Mouse (Mus musculus) liver, adult 2 months (tissue): ENCODE measurements at regions not wholly inside any gene's neighbourhood (a gene's known extent, or its start where the extent isn't known, plus 50 kb on each side); places are given as distances from the start of the nearest gene placed in this dataset.

Experiments
- DNase-seq: peaks from one replicate; pipeline ENCODE4 v3.0.0-alpha.2; 2011; ENCODE audit warnings: low read depth, low spot score; ENCODE audit errors: extremely low read depth
- H3K27ac ChIP-seq: fragments of 200-500 bp; replicated peaks from 2 replicates; pipeline ENCODE4 v1.5.1; 2012; ENCODE audit warnings: low read depth, mild to moderate bottlenecking, control low read depth, inconsistent platforms, low read length; ENCODE audit not compliant: insufficient read depth
- H3K27me3 ChIP-seq: fragments of 200-500 bp; 2 replicates; pipeline ENCODE4 v1.6.1; 2012; ENCODE audit warnings: mild to moderate bottlenecking, moderate library complexity, low read length, inconsistent platforms; ENCODE audit not compliant: control insufficient read depth, insufficient read depth
- H3K36me3 ChIP-seq: fragments of 200-500 bp; 2 replicates; pipeline ENCODE4 v1.6.1; 2012; ENCODE audit warnings: low read length, inconsistent platforms; ENCODE audit not compliant: control insufficient read depth, insufficient read depth
- H3K4me1 ChIP-seq: fragments of 200-500 bp; 2 replicates; pipeline ENCODE4 v1.6.1; 2011; ENCODE audit warnings: low read length; ENCODE audit not compliant: control insufficient read depth, insufficient read depth
- H3K4me3 ChIP-seq: fragments of 200-500 bp; 2 replicates; pipeline ENCODE4 v1.5.1; 2011; ENCODE audit warnings: low read depth, mild to moderate bottlenecking, control low read depth, low read length, moderate library complexity; ENCODE audit not compliant: insufficient read depth
- H3K79me2 ChIP-seq: fragments of 200-500 bp; 2 replicates; pipeline ENCODE4 v1.6.1; 2012; ENCODE audit warnings: inconsistent platforms, mild to moderate bottlenecking, low read length, moderate library complexity; ENCODE audit not compliant: control insufficient read depth, insufficient read depth
- H3K9ac ChIP-seq: fragments of 200-500 bp; 2 replicates; pipeline ENCODE4 v1.6.1; 2012; ENCODE audit warnings: low read depth, mild to moderate bottlenecking, control low read depth, inconsistent platforms, low read length
- CTCF ChIP-seq: fragments of 200-500 bp; IDR thresholded peaks from 2 replicates; pipeline ENCODE4 v1.5.1; 2011; ENCODE audit warnings: low read depth, low read length, control low read depth
- POLR2A ChIP-seq: fragments of 200-500 bp; IDR thresholded peaks from 2 replicates; pipeline ENCODE4 v1.6.1; 2011; ENCODE audit warnings: low read length, control low read depth; ENCODE audit not compliant: insufficient read depth; ENCODE audit errors: extremely low read depth
- WGBS: fragments of 180-500 bp; shearing (Covaris S2); methylation state at CpG from one replicate; pipeline ENCODE4 v1.1.7; 2018; 5-methylcytosine and 5-hydroxymethylcytosine counted together

- no peak for DNase-seq
- no peak overlapping the region for H3K27ac ChIP-seq
- no peaks in the 10 kb centered on the region for H3K79me2 ChIP-seq
- no peak overlapping the region for H3K9ac ChIP-seq
- H3K36me3 ChIP-seq = no peaks in the 10 kb centered on the region
- TF ChIP-seq CTCF (no peak), POLR2A (no peak)
- H3K4me3 ChIP-seq = no peak overlapping the region
- no peaks in the 10 kb centered on the region for H3K27me3 ChIP-seq
- H3K4me1 ChIP-seq = no peaks in the 10 kb centered on the region
- WGBS = 72% methylated on average over 7 of the region's 7 CpGs
Measured at GRCm38 (mm10) chr4:131461728-131462127, 376.4 kb downstream of the Ptpru start.

- 67% methylated on average over 6 of the region's 6 CpGs for WGBS
- H3K4me1 ChIP-seq = no peaks in the 10 kb centered on the region
- H3K4me3 ChIP-seq = no peak overlapping the region
Measured at GRCm38 (mm10) chr4:131475023-131475422, 363.1 kb downstream of the Ptpru start.

GRCm38 (mm10) chr4:131478923-131479322, 359.2 kb downstream of the Ptpru start:
- TF ChIP-seq CTCF (no peak), POLR2A (no peak)
- DNase-seq = no peak
- no peaks in the 10 kb centered on the region for H3K36me3 ChIP-seq
- WGBS = 65% methylated on average over 9 of the region's 9 CpGs
- H3K27ac ChIP-seq = no peak overlapping the region
- no peak overlapping the region for H3K4me3 ChIP-seq
- no peaks in the 10 kb centered on the region for H3K4me1 ChIP-seq
- no peak overlapping the region for H3K9ac ChIP-seq
- H3K79me2 ChIP-seq = no peaks in the 10 kb centered on the region
- no peaks in the 10 kb centered on the region for H3K27me3 ChIP-seq

More at GRCm38 (mm10) chr4:131475023-131475422, 363.1 kb downstream of the Ptpru start:
- no peak for DNase-seq
- H3K9ac ChIP-seq = no peak overlapping the region
- H3K27ac ChIP-seq = no peak overlapping the region
- no peaks in the 10 kb centered on the region for H3K36me3 ChIP-seq
- TF ChIP-seq CTCF = no peak
- no peaks in the 10 kb centered on the region for H3K27me3 ChIP-seq
- H3K79me2 ChIP-seq = no peaks in the 10 kb centered on the region

GRCm38 (mm10) chr4:131483958-131484605, 354.0 kb downstream of the Ptpru start:
- no peaks in the 10 kb centered on the region for H3K27me3 ChIP-seq
- no peak overlapping the region for H3K27ac ChIP-seq
- no peaks in the 10 kb centered on the region for H3K36me3 ChIP-seq
- H3K4me1 ChIP-seq = no peaks in the 10 kb centered on the region
- H3K4me3 ChIP-seq = no peak overlapping the region
- no peak for TF ChIP-seq CTCF
- TF ChIP-seq POLR2A = no peak
- 20% methylated on average over 15 of the region's 15 CpGs for WGBS
- H3K9ac ChIP-seq = no peak overlapping the region
- no peak for DNase-seq
- no peaks in the 10 kb centered on the region for H3K79me2 ChIP-seq

- no peak for DNase-seq
- Histone ChIP-seq H3K27ac (no peak overlapping the region), H3K27me3 (no peaks in the 10 kb centered on the region), H3K4me1 (no peaks in the 10 kb centered on the region), H3K79me2 (no peaks in the 10 kb centered on the region), H3K4me3 (no peak overlapping the region), H3K9ac (no peak overlapping the region), H3K36me3 (no peaks in the 10 kb centered on the region)
- no peak for TF ChIP-seq POLR2A
- TF ChIP-seq CTCF = no peak
- 41% methylated on average over 14 of the region's 14 CpGs for WGBS
Measured at GRCm38 (mm10) chr4:131484607-131485111, 353.4 kb downstream of the Ptpru start.

- no peaks in the 10 kb centered on the region for H3K79me2 ChIP-seq
- no peaks in the 10 kb centered on the region for H3K4me1 ChIP-seq
- H3K27ac ChIP-seq = no peak overlapping the region
- WGBS = 78% methylated on average over 13 of the region's 13 CpGs
- no peak overlapping the region for H3K4me3 ChIP-seq
- H3K9ac ChIP-seq = no peak overlapping the region
- no peaks in the 10 kb centered on the region for H3K27me3 ChIP-seq
- DNase-seq = no peak
- TF ChIP-seq CTCF = no peak
- no peak for TF ChIP-seq POLR2A
- no peaks in the 10 kb centered on the region for H3K36me3 ChIP-seq
Measured at GRCm38 (mm10) chr4:131485126-131485825, 352.8 kb downstream of the Ptpru start.
